Mouse (Mus musculus) liver, embryonic 13.5 days (tissue): Measurements from ENCODE around the gene Eif3l. TPM values are rescaled to one million over a fixed set of nuclear protein-coding genes. Genes with fewer than 3 reads are reported as not detected.

Experiments
- ATAC-seq: fragments of 200-750 bp; cut with Nextera tagmentation; 2 replicates; pipeline ENCODE4 v1.8.0; 2017; ENCODE audit warnings: low read depth, mild to moderate bottlenecking, moderate number of reproducible peaks, moderate library complexity
- DNase-seq: peaks from one replicate; pipeline ENCODE4 v3.0.0; 2022
- H3K27ac ChIP-seq: fragments of 300-500 bp; sonication (generic); 2 replicates; pipeline ENCODE4 v1.5.1; 2015; ENCODE audit warnings: moderate library complexity, mild to moderate bottlenecking, inconsistent platforms
- H3K27me3 ChIP-seq: fragments of 300-500 bp; sonication (generic); 2 replicates; pipeline ENCODE4 v1.6.1; 2015; ENCODE audit warnings: mild to moderate bottlenecking, inconsistent platforms
- H3K36me3 ChIP-seq: fragments of 300-500 bp; sonication (generic); 2 replicates; pipeline ENCODE4 v1.6.1; 2015; ENCODE audit warnings: mild to moderate bottlenecking, inconsistent platforms
- H3K4me1 ChIP-seq: fragments of 300-500 bp; sonication (generic); replicated peaks from 2 replicates; pipeline ENCODE4 v1.6.1; 2015; ENCODE audit warnings: inconsistent platforms
- H3K4me2 ChIP-seq: fragments of 300-500 bp; sonication (generic); 2 replicates; pipeline ENCODE4 v1.6.1; 2015; ENCODE audit warnings: inconsistent platforms, mild to moderate bottlenecking, moderate library complexity
- H3K4me3 ChIP-seq: fragments of 300-500 bp; sonication (generic); replicated peaks from 2 replicates; pipeline ENCODE4 v1.5.1; 2015; ENCODE audit warnings: mild to moderate bottlenecking, inconsistent platforms
- H3K9ac ChIP-seq: fragments of 300-500 bp; sonication (generic); 2 replicates; pipeline ENCODE4 v1.6.1; 2015; ENCODE audit warnings: mild to moderate bottlenecking, inconsistent platforms
- H3K9me3 ChIP-seq: fragments of 300-500 bp; sonication (generic); replicated peaks from 2 replicates; pipeline ENCODE4 v1.6.1; 2016; ENCODE audit warnings: inconsistent platforms
- WGBS: fragments of 180-500 bp; shearing (Covaris S2); methylation state at CpG from one replicate; pipeline ENCODE4 v1.1.7; 2015; ENCODE audit not compliant: insufficient replicate concordance; 5-methylcytosine and 5-hydroxymethylcytosine counted together
- polyA plus RNA-seq: library from polyadenylated mRNA; unstranded; fragments of >200 nt; fragmentation: Nextera tagmentation; extraction: Ambion mirVana; gene quantifications from 2 replicates; pipeline ENCODE4 v1.2.1, GENCODE M21; 2015

Gene Eif3l
- polyA plus RNA-seq, 1 experiment from 2014 or later: 171 TPM

- peak overlapping the region; percentile 47; the same call in 1 of the 2 replicates for H3K27ac ChIP-seq
- peaks cover 29% of the 10 kb centered on the region for H3K4me1 ChIP-seq
- peaks cover 37% of the 10 kb centered on the region for H3K36me3 ChIP-seq
- peak overlapping the region; percentile 11; the same call in 1 of the 2 replicates for H3K9ac ChIP-seq
- no peak overlapping the region for H3K4me2 ChIP-seq
- peak; percentile 27 for DNase-seq
- no peaks in the 10 kb centered on the region for H3K27me3 ChIP-seq
- ATAC-seq: peak; percentile 76
- no peak overlapping the region for H3K4me3 ChIP-seq
- H3K9me3 ChIP-seq: no peaks in the 10 kb centered on the region
- 15% methylated on average over 6 of the region's 6 CpGs for WGBS
Measured at GRCm38 (mm10) chr15:79097611-79098025, 22.6 kb downstream of the Eif3l start.

- H3K4me2 ChIP-seq: no peak overlapping the region
- WGBS: 65% methylated on average over 5 of the region's 5 CpGs
Measured at GRCm38 (mm10) chr15:79098220-79098619, 23.2 kb downstream of the Eif3l start.

GRCm38 (mm10) chr15:79098868-79099267 lies 23.9 kb downstream of the Eif3l start:
- Histone ChIP-seq H3K36me3 (peaks cover 25% of the 10 kb centered on the region), H3K27ac (no peak overlapping the region), H3K4me1 (peaks cover 29% of the 10 kb centered on the region), H3K27me3 (no peaks in the 10 kb centered on the region), H3K9ac (no peak overlapping the region), H3K4me3 (no peak overlapping the region), H3K4me2 (no peak overlapping the region), H3K9me3 (no peaks in the 10 kb centered on the region)
- ATAC-seq (no peak), DNase-seq (no peak)
- 20% methylated on average over 7 of the region's 7 CpGs for WGBS

More at GRCm38 (mm10) chr15:79098220-79098619, 23.2 kb downstream of the Eif3l start:
- Histone ChIP-seq H3K9me3 (no peaks in the 10 kb centered on the region), H3K36me3 (peaks cover 31% of the 10 kb centered on the region), H3K4me3 (no peak overlapping the region), H3K9ac (no peak overlapping the region), H3K4me1 (peaks cover 29% of the 10 kb centered on the region), H3K27ac (no peak overlapping the region; the same call in 1 of the 2 replicates), H3K27me3 (no peaks in the 10 kb centered on the region)
- DNase-seq (no peak), ATAC-seq (no peak)

- H3K9me3 ChIP-seq: no peaks in the 10 kb centered on the region
- 33% methylated on average over 4 of the region's 4 CpGs for WGBS
- H3K4me3 ChIP-seq: no peak overlapping the region
- H3K9ac ChIP-seq: no peak overlapping the region
- H3K27me3 ChIP-seq: no peaks in the 10 kb centered on the region
- peaks cover 29% of the 10 kb centered on the region for H3K4me1 ChIP-seq
- ATAC-seq (no peak), DNase-seq (no peak)
- H3K27ac ChIP-seq: no peak overlapping the region
- no peak overlapping the region for H3K4me2 ChIP-seq
- peaks cover 19% of the 10 kb centered on the region for H3K36me3 ChIP-seq
Measured at GRCm38 (mm10) chr15:79099456-79099855, 24.5 kb downstream of the Eif3l start.

GRCm38 (mm10) chr15:79100391-79100790 lies 25.4 kb downstream of the Eif3l start:
- no peak overlapping the region for H3K4me3 ChIP-seq
- WGBS: 72% methylated on average over 4 of the region's 4 CpGs
- no peaks in the 10 kb centered on the region for H3K9me3 ChIP-seq

GRCm38 (mm10) chr15:79101531-79101930 lies 26.6 kb downstream of the Eif3l start:
- H3K27me3 ChIP-seq: no peaks in the 10 kb centered on the region
- H3K9ac ChIP-seq: no peak overlapping the region
- DNase-seq: no peak
- peaks cover 42% of the 10 kb centered on the region for H3K4me1 ChIP-seq
- H3K36me3 ChIP-seq: no peaks in the 10 kb centered on the region
- H3K4me3 ChIP-seq: no peak overlapping the region
- H3K4me2 ChIP-seq: no peak overlapping the region
- no peaks in the 10 kb centered on the region for H3K9me3 ChIP-seq
- ATAC-seq: no peak
- H3K27ac ChIP-seq: no peak overlapping the region

More at GRCm38 (mm10) chr15:79100391-79100790, 25.4 kb downstream of the Eif3l start:
- H3K27ac ChIP-seq: no peak overlapping the region
- H3K4me2 ChIP-seq: no peak overlapping the region
- DNase-seq: no peak
- peaks cover 36% of the 10 kb centered on the region for H3K4me1 ChIP-seq
- no peaks in the 10 kb centered on the region for H3K27me3 ChIP-seq
- no peak for ATAC-seq
- H3K9ac ChIP-seq: no peak overlapping the region
- H3K36me3 ChIP-seq: peaks cover 10% of the 10 kb centered on the region

GRCm38 (mm10) chr15:79103264-79103663 lies 28.3 kb downstream of the Eif3l start:
- 74% methylated on average over 10 of the region's 10 CpGs for WGBS
- H3K36me3 ChIP-seq: no peaks in the 10 kb centered on the region
- ATAC-seq (no peak), DNase-seq (no peak)
- no peak overlapping the region for H3K27ac ChIP-seq
- H3K9me3 ChIP-seq: no peaks in the 10 kb centered on the region
- no peaks in the 10 kb centered on the region for H3K27me3 ChIP-seq
- no peak overlapping the region for H3K4me2 ChIP-seq
- peaks cover 33% of the 10 kb centered on the region for H3K4me1 ChIP-seq
- H3K4me3 ChIP-seq: no peak overlapping the region
- no peak overlapping the region for H3K9ac ChIP-seq

GRCm38 (mm10) chr15:79105804-79106203 lies 30.8 kb downstream of the Eif3l start:
- H3K27ac ChIP-seq: peak overlapping the region; percentile 53
- no peak overlapping the region for H3K9ac ChIP-seq
- H3K27me3 ChIP-seq: peaks cover 14% of the 10 kb centered on the region
- ATAC-seq (peak; percentile 67), DNase-seq (peak; percentile 31)
- H3K4me3 ChIP-seq: no peak overlapping the region
- WGBS: 12% methylated on average over 2 of the region's 2 CpGs
- H3K4me2 ChIP-seq: 0 out of 2 replicates have a peak overlapping the region, but pooled peaks have one; percentile 5
- H3K36me3 ChIP-seq: no peaks in the 10 kb centered on the region
- H3K4me1 ChIP-seq: peaks cover 49% of the 10 kb centered on the region
- H3K9me3 ChIP-seq: no peaks in the 10 kb centered on the region

GRCm38 (mm10) chr15:79107966-79108365 lies 33.0 kb downstream of the Eif3l start:
- Histone ChIP-seq H3K4me2 (peak overlapping the region; percentile 99), H3K9me3 (no peaks in the 10 kb centered on the region), H3K4me1 (peaks cover 53% of the 10 kb centered on the region), H3K4me3 (peak overlapping the region; percentile 77; the same call in 1 of the 2 replicates), H3K9ac (peak overlapping the region; percentile 88), H3K27ac (peak overlapping the region; percentile 50; the same call in 1 of the 2 replicates), H3K36me3 (no peaks in the 10 kb centered on the region), H3K27me3 (peaks cover 14% of the 10 kb centered on the region)
- WGBS: 35% methylated on average over 7 of the region's 7 CpGs
- no peak for ATAC-seq
- no peak for DNase-seq

GRCm38 (mm10) chr15:79108421-79109320 lies 33.7 kb downstream of the Eif3l start, which contains the start of gene Micall1:
Gene Micall1 (plus strand): TSS chr15:79108898.
- H3K27me3 ChIP-seq: peaks cover 14% of the 10 kb centered on the region
- no peaks in the 10 kb centered on the region for H3K36me3 ChIP-seq
- H3K4me3 ChIP-seq: peak within 1 kb of the TSS; percentile 77
- WGBS: under 1% methylated on average over 49 of the region's 85 CpGs
- H3K9ac ChIP-seq: peak within 1 kb of the TSS; percentile 88
- peak within 1 kb of the TSS; percentile 50 for H3K27ac ChIP-seq
- DNase-seq (peak; percentile 58), ATAC-seq (peak; percentile 79)
- H3K4me1 ChIP-seq: peaks cover 53% of the 10 kb centered on the region
- peak within 1 kb of the TSS; percentile 99 for H3K4me2 ChIP-seq
- H3K9me3 ChIP-seq: no peaks in the 10 kb centered on the region

- peaks cover 53% of the 10 kb centered on the region for H3K4me1 ChIP-seq
- peak overlapping the region; percentile 99 for H3K4me2 ChIP-seq
- peak overlapping the region; percentile 50 for H3K27ac ChIP-seq
- H3K36me3 ChIP-seq: no peaks in the 10 kb centered on the region
- no peaks in the 10 kb centered on the region for H3K9me3 ChIP-seq
- DNase-seq (peak; percentile 36), ATAC-seq (peak; percentile 60)
- H3K4me3 ChIP-seq: peak overlapping the region; percentile 77
- H3K9ac ChIP-seq: peak overlapping the region; percentile 88
- H3K27me3 ChIP-seq: peaks cover 14% of the 10 kb centered on the region
- under 1% methylated on average over 43 of the region's 46 CpGs for WGBS
Measured at GRCm38 (mm10) chr15:79109321-79109934, 34.4 kb downstream of the Eif3l start.
